9 mouse cellular contexts compared by ENCODE assay signal in the genomic region with DNA sequence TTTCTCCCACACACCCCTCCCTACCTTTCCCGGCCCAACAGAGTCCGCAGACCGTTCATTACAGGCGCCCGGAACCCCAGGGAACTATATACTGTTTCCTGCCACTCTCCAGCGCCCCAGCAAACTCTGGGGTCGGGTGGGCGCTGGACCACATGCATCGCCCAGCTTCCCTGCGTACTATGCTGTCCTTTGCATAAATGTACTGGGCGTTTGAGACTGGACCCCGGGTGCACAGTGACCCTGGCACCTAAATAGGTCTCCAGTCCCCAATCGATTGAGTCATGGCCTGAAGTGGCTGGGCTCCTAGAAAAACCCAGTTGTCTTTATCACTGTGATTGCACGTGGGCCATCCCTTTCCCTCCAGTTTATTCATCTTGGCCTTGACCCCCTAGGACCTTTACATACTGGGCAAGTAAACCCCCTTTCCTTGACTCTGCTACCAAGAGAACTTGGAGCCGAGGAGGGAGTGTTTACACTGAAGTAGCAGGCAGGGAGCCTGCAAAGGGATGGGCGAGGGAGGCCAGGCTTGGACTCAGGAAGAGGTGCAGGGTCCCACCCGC. TPM values are rescaled to one million over a fixed set of nuclear protein-coding genes. Genes with fewer than 3 reads are reported as not detected.
DNase-seq lines count a peak whose midpoint lies in the region; ATAC-seq and TF ChIP-seq lines count a peak whose summit lies in the region.
"Had no signal": no experiment of that assay in that cellular context is flagged by ENCODE, and none has a peak within 500 bp of the region (broad histone marks: within the 10 kb centered on the region; RNA-seq: fewer than 3 reads in every experiment).

No protein-coding gene starts in this region.

- no peak for DNase-seq in gastrocnemius, adult 2 months
- DNase-seq in gastrocnemius, adult 18-20 months (ENCODE audit: low spot score) = no peak
- no peak for DNase-seq in hindbrain, embryonic 11.5 days (ENCODE audit: low spot score)
- DNase-seq in midbrain, embryonic 10.5 days (ENCODE audit: low spot score) = no peak
- DNase-seq in cerebellum, adult 8-10 months = no peak
- DNase-seq in cerebellum, adult 18-20 months = no peak
- DNase-seq in layer of hippocampus, adult 18-20 months (ENCODE audit: low spot score in 2 of 2) = no peak

- no peaks in the 10 kb centered on the region for H3K9me3 ChIP-seq in E14TG2a.4 (ENCODE audit: low read length)
- H3K9me3 ChIP-seq in hindbrain, embryonic 11.5 days (ENCODE audit: control insufficient read depth, low read length) = no peaks in the 10 kb centered on the region
- no peaks in the 10 kb centered on the region for H3K9me3 ChIP-seq in midbrain, embryonic 10.5 days (replicated peaks)

- 2% methylated on average over 17 of the region's 17 CpGs for WGBS in hindbrain, embryonic 11.5 days
- WGBS in midbrain, embryonic 10.5 days = 3% methylated on average over 17 of the region's 17 CpGs

- intact Hi-C loops in gastrocnemius, adult 2 months (cut with DNase I) = no loop called here

- no peak overlapping the region for H3K9ac ChIP-seq in hindbrain, embryonic 11.5 days (ENCODE audit: low read depth, low read length)

- TF ChIP-seq CTCF in gastrocnemius, adult 2 months (IDR thresholded peaks at IDR 0.05) = no peak
- no peak for TF ChIP-seq CTCF in E14TG2a.4 (conservative IDR thresholded peaks at IDR 0.05; ENCODE audit: low read length)

- no peak overlapping the region for H3K27ac ChIP-seq in gastrocnemius, adult 2 months
- H3K27ac ChIP-seq in hindbrain, embryonic 11.5 days (ENCODE audit: low read depth, low read length) = no peak overlapping the region
- H3K27ac ChIP-seq in midbrain, embryonic 10.5 days (replicated peaks) = no peak overlapping the region; the same call in 1 of the 2 replicates

- peak overlapping the region; percentile 38 for H3K4me3 ChIP-seq in gastrocnemius, adult 2 months
- H3K4me3 ChIP-seq in E14TG2a.4 (replicated peaks; ENCODE audit: low read length) = peak overlapping the region; percentile 72
- H3K4me3 ChIP-seq in hindbrain, embryonic 11.5 days (ENCODE audit: low read depth, low read length) = peak overlapping the region; percentile 31
- H3K4me3 ChIP-seq in midbrain, embryonic 10.5 days = peak overlapping the region; percentile 53

- H3K27me3 ChIP-seq in E14TG2a.4 (ENCODE audit: insufficient read depth, low read length) = peaks cover 94% of the 10 kb centered on the region
- peaks cover 56% of the 10 kb centered on the region for H3K27me3 ChIP-seq in hindbrain, embryonic 11.5 days (ENCODE audit: control insufficient read depth, insufficient read depth, low read length)
- H3K27me3 ChIP-seq in midbrain, embryonic 10.5 days (ENCODE audit: low read depth, poor library complexity, severe bottlenecking) = peaks cover 99% of the 10 kb centered on the region

- H3K4me2 ChIP-seq in hindbrain, embryonic 11.5 days (replicated peaks; ENCODE audit: low read depth, low read length) = peak overlapping the region; percentile 50

- peak; percentile 6; the same call in 1 of the 2 replicates for ATAC-seq in hindbrain, embryonic 11.5 days (ENCODE audit: low FRiP score)
- ATAC-seq: activated CD4-positive, CD25-positive, alpha-beta regulatory T cell, adult 4 months had no signal

- no peaks in the 10 kb centered on the region for H3K36me3 ChIP-seq in E14TG2a.4 (ENCODE audit: insufficient read depth, low read length)
- no peaks in the 10 kb centered on the region for H3K36me3 ChIP-seq in hindbrain, embryonic 11.5 days (ENCODE audit: control insufficient read depth, insufficient read depth, low read length)
- no peaks in the 10 kb centered on the region for H3K36me3 ChIP-seq in midbrain, embryonic 10.5 days

- peaks cover 26% of the 10 kb centered on the region for H3K4me1 ChIP-seq in E14TG2a.4 (replicated peaks; ENCODE audit: low read depth, low read length)
- H3K4me1 ChIP-seq in hindbrain, embryonic 11.5 days (replicated peaks; ENCODE audit: control insufficient read depth, insufficient read depth, low read length) = peaks cover 6% of the 10 kb centered on the region; the same call in 1 of the 2 replicates
- peaks cover 39% of the 10 kb centered on the region for H3K4me1 ChIP-seq in midbrain, embryonic 10.5 days

RNA-seq across cellular contexts. Expression of a gene that starts 1.5 kb away (rescaled TPM):
- not detected for total RNA-seq in gastrocnemius, adult 2 months (2021)
- not detected for total RNA-seq in gastrocnemius, adult 18-20 months (2021)
- 0.57 and 1.1 TPM in 2 replicates for polyA plus RNA-seq in hindbrain, embryonic 11.5 days (2014; fragmentation: Nextera tagmentation; extraction: Ambion mirVana)
- polyA plus RNA-seq in midbrain, embryonic 10.5 days (2016; fragmentation: Nextera tagmentation; extraction: Ambion mirVana) = 0.19 and 1.0 TPM in 2 replicates
- total RNA-seq in layer of hippocampus, adult 18-20 months (2021) = 10 to 100 TPM; 84.8 to 98.6 TPM
- polyA plus RNA-seq: activated CD4-positive, CD25-positive, alpha-beta regulatory T cell, adult 4 months had no signal

Comparison
In these comparisons a context has a peak if more than half of its experiments do, and no peak if none do; other contexts are left out.
1. RNA of a gene that starts 1.5 kb away (total RNA-seq): 84.8 to 98.6 TPM in layer of hippocampus, adult 18-20 months; not detected in gastrocnemius, adult 18-20 months and not detected in gastrocnemius, adult 2 months; every median in the first group is over 10 times any median in the second.
2. Peak in every context shown above with its lines, with median percentiles within 50 percentile points of each other: H3K4me3 ChIP-seq.